Mouse (Mus musculus): ENCODE results near the gene Gm3880. TPM values are rescaled to one million over a fixed set of nuclear protein-coding genes. Genes with fewer than 3 reads are reported as not detected.
"Not testable (repeated sequence)": the region's sequence is repeated elsewhere in the genome, so short reads cannot be mapped to it uniquely, and the experiment has no call there.

Gm3880 gene
- not detected in 2 replicates for total RNA-seq (2017)

DNA sequence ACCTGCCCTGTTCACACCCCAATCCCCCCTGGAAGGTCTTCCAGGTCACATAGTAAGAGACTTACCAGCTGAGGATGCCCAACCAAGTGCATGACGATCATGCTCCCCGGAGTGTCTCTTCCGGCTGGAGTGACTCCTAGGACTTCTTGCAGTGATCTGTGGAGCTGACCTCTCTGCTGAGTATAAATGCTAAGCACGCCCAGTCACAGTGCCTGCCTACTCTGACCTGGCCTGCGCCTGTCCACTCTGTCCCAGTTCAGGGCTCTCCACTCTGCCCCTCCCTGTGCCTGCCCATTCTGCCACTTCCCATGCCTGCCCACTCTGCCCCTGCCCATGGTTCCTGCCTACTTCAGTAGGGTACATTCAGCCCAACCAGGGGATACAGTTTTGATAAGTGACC, at the start of gene Gm3880:
Gene Gm3880, minus strand, starts transcription at position 101 of the 400 bp plus-strand sequence.
- ATAC-seq (replicated peaks; ENCODE audit: low read depth, poor library complexity, severe bottlenecking): not testable (repeated sequence)

DNA sequence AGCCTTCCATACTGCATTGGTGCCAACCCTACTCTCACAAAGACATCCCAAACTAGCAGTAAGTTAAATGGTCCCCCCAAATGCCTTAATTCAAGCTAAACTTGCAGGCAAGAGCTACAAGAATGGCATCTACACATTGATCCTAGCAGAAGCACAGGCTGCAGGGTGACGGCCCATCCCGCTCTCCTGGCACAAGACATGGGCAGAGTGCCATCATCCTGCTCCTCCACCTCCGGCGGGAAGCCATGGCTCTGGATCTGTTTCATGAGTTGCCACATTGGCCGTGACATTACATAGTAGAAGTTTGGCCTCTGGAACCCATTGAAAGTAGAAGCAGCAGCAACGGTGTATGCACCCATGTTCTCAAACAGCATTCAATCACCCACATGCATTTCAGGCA, 37.5 kb upstream of the Gm3880 start:
- not testable (repeated sequence) for ATAC-seq (replicated peaks; ENCODE audit: low read depth, poor library complexity, severe bottlenecking)

DNA sequence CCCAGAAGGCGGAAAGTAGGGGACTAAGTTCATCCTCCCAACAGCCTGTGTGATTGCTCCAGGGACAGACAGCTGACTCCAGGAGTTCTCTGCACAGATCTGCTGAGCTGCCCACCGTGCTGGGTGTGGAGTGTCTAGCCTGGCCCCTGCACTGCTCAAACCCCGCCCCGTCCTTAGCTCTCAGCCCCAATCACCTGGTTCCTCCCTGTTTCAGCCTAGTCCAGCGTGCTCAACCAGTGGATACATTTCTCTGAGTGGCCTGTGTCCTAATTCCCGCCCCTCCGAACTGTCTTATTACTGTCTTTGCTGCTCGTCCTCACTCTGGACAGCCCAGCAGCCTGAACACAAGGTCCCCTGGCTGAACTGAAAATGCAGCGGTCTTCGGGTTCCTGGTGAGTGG, 20.8 kb upstream of the Gm3880 start, which contains the start of the genes Gm9112 and Dmrtc1b:
Gene Gm9112, minus strand, starts transcription at position 101 of the 400 bp plus-strand sequence.
Gene Dmrtc1b, plus strand, starts transcription at position 331 of the 400 bp plus-strand sequence.
- ATAC-seq (replicated peaks; ENCODE audit: low read depth, poor library complexity, severe bottlenecking): not testable (repeated sequence)

DNA sequence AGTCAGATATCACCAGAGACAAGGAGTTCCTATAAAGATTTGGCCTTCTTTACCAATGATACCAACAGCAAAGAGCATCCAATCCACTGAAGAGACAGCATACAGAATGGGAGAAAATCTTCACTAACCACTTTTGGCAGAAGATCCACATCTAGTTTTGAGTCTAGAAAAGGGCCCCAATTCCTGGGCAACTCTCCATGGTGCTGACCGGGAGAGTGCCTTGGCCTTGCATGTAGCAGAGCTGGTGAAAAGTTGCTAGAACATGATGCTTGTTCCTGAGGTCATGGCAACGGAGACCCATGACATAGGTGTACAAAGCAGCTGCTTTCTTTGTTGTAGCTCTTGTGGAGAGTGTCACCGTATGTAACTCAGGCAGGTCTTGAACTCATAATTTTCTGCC, 13.9 kb upstream of the Gm3880 start:
- ATAC-seq (replicated peaks; ENCODE audit: low read depth, poor library complexity, severe bottlenecking): not testable (repeated sequence)

- peak; percentile 50; the same call in 1 of the 2 replicates for ATAC-seq (replicated peaks; ENCODE audit: low read depth, poor library complexity, severe bottlenecking)
These were observed 2.5 kb upstream of the Gm3880 start for GRCm38 (mm10) chrX:102689252-102689651.

- not testable (repeated sequence) for ATAC-seq (replicated peaks; ENCODE audit: low read depth, poor library complexity, severe bottlenecking)
These were observed 2.1 kb downstream of the Gm3880 start for GRCm38 (mm10) chrX:102684706-102685105.

DNA sequence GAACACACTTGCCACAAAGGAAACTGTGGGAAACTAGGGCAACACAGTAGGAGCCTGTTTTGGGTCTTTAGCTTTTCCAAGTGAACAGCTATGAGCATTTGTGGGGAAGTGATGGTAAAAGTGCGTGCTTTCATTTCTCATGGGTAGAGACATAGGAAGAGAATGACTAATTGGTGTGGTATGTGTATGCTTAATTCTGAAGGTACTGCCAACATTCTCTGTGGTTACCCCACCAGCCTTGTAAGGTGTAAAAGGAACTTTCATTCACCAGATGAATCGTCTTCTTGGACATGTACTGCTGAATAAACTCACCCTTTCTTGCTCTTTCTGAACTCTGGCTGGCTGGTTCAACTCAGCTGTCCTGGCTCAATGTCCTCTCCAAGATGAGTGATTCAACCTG, 20.1 kb downstream of the Gm3880 start:
- no peak for ATAC-seq (replicated peaks; ENCODE audit: low read depth, poor library complexity, severe bottlenecking)

DNA sequence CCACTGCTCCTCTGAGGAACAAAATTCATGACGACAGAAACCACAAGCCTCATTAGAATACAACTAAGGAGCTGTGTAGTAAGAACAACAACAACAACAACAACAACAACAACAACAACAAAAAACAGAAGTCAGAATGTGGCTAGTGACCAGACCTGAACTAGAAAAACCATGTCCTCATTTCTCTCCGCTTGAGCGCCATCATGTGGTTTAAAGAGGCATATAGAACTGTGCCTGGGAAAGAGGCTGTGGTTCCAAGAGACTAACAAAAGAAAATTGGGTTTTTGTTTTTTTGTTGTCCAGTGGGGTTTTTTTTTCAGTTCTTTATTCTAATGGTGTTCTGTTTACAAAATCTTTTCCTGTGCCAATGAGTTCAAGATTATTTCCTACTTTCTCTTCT, 26.1 kb downstream of the Gm3880 start:
- peak; percentile 52; the same call in 1 of the 2 replicates for ATAC-seq (replicated peaks; ENCODE audit: low read depth, poor library complexity, severe bottlenecking)

DNA sequence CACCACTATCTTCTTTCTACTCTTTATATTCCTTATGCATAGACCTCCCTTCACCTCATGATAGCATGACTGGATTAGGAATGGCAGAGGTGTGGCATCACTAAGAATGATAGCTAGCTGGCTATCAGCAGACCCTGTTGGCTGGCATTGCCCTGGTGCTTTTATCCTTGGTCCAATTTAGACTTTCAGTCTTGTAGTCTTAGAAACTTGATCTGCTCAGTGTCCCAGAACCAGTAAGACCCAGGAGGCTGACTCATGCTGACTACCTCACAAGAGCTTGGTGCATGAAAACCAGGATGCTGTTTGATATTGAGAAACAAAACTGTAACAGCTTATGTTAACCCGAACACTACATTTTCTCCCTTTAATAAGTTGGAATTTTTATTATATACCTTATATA, 41.1 kb downstream of the Gm3880 start:
- ATAC-seq (replicated peaks; ENCODE audit: low read depth, poor library complexity, severe bottlenecking): no peak

GRCm38 (mm10) chrX:102645146-102645545, 41.6 kb downstream of the Gm3880 start:
- ATAC-seq (replicated peaks; ENCODE audit: low read depth, poor library complexity, severe bottlenecking): no peak

GRCm38 (mm10) chrX:102644573-102644951, 42.2 kb downstream of the Gm3880 start:
- ATAC-seq (replicated peaks; ENCODE audit: low read depth, poor library complexity, severe bottlenecking): peak; percentile 82

DNA sequence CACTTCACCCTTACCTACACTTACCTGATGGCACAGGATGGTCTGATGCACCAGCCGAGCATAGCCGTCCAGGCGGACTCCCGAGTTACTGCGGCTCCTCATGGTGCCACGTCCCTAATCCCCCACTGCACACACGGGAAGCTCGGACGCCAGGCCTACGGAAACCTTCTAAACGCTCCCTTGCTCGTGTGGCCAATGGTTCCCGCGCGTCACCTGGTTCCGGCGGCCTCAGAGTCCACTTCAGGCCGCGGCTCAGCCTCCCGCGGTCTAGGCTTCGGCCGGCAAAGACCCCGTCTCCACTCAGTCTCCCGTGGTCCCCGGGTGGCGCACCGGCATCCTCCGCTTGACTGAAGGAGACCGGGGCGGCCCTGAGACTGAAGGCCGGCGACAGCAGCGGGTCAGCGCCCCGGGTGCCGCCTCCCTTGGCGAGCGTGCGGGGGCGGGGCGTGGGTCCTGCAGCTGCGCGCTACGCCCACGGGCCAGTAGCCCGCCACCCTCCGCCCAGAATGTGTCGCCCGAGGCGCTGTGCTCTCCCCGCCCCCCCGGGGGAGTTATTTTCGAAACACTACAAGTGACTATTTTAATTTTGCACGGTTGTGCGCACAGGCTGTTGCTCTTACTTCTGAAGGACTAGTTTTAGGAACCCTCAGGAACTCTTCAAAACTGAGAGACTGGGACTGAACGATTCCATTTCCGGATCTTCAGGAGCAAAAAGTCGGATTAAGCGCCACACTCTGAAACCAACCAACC, 42.8 kb downstream of the Gm3880 start, which contains the start of gene Phka1:
Gene Phka1, minus strand, starts transcription at position 424 of the 750 bp plus-strand sequence.
- peak; percentile 96 for ATAC-seq (replicated peaks; ENCODE audit: low read depth, poor library complexity, severe bottlenecking)

Other genes starting within 250 kb of the Gm3880 start
- gene Hdac8, start 181.6 kb downstream of the Gm3880 start, total RNA-seq (2017): 10.2 and 14.5 TPM in 2 replicates
- 3.1 and 3.3 TPM in 2 replicates for gene Phka1, start 42.7 kb downstream of the Gm3880 start, total RNA-seq (2017)
- not detected in 2 replicates for gene Gm9112, start 20.7 kb upstream of the Gm3880 start, total RNA-seq (2017)
- gene Dmrtc1b, start 20.9 kb upstream of the Gm3880 start, total RNA-seq (2017): not detected in 2 replicates
- not detected in 2 replicates for gene Dmrtc1c1, start 116.0 kb upstream of the Gm3880 start, total RNA-seq (2017)
- gene Dmrtc1c2, start 167.6 kb upstream of the Gm3880 start, total RNA-seq (2017): not detected in 2 replicates
- not detected in 2 replicates for gene 1700031F05Rik, start 181.0 kb upstream of the Gm3880 start, total RNA-seq (2017)
- gene Dmrtc1a, start 221.7 kb upstream of the Gm3880 start, total RNA-seq (2017): not detected in 2 replicates
- not detected in 2 replicates for gene 1700011M02Rik, start 221.9 kb upstream of the Gm3880 start, total RNA-seq (2017)
- not detected in 2 replicates for gene 1700018G05Rik, start 241.4 kb upstream of the Gm3880 start, total RNA-seq (2017)

Measured in common myeloid progenitor, adult 5-6 weeks (primary cell).